Mouse (Mus musculus) cerebellum, adult 11-12 months (tissue): ENCODE results near the gene Vps9d1.
A peak's percentile ranks its signal among the peaks of the same experiment; 100 is the strongest.
"Not testable (repeated sequence)": the region's sequence is repeated elsewhere in the genome, so short reads cannot be mapped to it uniquely, and the experiment has no call there.

Experiments used
- DNase-seq: peaks from one replicate; pipeline ENCODE4 v3.0.0; 2022

The Vps9d1 gene

DNA sequence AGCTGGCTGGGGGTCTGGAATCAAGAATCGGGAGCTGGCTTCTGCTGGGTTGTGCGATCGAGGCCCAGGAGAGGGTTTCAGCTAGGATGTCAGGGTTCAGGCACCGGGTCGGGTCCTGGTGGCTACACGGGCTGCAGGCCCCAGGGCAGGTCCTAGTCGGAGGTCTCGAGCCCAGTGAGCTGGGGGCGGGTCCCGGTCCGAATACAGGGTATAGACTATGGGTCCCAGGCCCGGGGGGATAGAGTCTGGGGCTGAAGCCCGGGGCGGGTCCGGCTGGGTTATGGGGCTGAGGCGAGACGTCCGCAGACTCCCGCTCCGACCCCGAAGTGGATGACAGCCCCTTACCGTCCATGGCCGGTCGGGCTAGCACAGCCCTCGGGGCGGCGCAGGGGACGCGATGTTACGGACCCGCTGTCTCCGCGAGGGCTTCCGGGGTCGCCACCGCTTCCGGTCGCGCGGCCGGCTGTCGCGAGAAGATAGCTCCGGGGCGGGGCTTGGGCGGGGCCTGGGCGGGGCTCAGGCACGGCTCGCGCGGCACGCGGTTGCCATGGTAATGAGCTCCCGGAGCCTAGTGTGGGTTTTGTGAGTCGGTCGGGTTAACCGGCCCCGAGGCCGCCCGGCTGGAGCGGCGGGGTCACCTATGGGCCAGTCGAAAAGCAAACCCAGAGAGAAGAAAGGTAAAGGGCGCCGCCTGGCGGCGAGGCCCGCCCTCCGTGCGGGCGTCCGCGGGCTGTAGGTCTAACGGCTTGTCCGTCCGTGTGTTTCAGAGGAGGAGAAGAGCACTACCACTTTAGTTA, 41.6 kb downstream of the Vps9d1 start, which contains the start of the genes Chmp1a and Spata33:
TSS of gene Chmp1a (minus strand) at position 443 of the 797 bp plus-strand sequence.
TSS of gene Spata33 (plus strand) at position 512 of the 797 bp plus-strand sequence.
- peak; percentile 90 for DNase-seq

DNA sequence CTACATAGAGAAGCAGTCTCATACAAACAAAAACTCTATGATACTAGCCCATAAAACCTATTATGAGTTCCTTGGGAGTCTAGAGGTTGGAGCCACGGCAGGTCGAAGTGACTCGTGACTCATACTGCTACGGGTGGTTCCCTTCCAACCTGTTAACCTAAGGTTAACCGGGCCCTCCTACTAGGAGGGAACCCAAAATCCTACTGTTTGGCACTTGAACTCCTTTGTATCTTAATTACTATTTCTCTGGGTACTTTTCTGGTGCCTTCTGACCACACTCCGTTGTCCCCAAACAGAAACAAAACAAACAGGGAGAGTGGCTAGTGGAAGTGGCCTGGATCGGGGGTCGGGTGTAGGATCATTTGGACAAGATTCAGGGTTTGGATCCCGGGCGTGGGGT, 42.3 kb downstream of the Vps9d1 start:
- no peak for DNase-seq

DNA sequence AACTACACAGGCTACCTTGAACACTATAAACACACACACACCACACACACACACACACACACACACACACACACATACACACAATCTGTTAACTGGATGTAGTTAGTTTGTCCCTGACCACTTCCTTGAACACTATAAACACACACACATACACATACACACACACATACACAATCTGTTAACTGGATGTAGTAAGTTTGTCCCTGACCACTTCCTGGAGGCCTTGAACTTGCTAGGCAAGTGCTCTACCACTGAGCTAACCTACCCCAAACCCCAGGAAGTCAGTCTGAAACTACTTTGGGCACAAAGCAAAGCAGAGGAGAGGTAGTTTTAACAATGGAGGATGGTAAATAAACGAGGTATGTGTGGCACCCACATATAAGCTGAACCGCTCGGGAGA, 50.6 kb downstream of the Vps9d1 start:
- no peak for DNase-seq

DNA sequence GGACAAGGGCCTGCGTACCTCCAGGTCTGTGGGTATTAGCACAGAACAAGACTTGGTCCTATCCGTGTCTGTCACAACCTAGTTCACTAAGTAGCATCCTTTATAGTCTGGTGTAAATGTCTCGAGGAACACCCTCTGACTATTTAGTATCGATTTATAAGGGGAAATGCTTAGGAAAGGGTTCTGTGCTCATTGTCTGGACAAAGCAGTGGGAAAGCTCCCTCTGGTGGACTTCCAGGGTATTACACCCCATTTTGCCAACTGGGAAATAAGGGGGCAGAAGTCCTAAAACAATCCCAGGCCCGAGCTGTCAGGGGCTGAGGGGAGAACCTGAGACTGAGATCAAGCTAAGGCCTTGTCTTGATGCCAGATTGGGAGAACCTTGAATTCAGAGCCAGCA, 51.9 kb downstream of the Vps9d1 start:
- peak; percentile 39 for DNase-seq

DNA sequence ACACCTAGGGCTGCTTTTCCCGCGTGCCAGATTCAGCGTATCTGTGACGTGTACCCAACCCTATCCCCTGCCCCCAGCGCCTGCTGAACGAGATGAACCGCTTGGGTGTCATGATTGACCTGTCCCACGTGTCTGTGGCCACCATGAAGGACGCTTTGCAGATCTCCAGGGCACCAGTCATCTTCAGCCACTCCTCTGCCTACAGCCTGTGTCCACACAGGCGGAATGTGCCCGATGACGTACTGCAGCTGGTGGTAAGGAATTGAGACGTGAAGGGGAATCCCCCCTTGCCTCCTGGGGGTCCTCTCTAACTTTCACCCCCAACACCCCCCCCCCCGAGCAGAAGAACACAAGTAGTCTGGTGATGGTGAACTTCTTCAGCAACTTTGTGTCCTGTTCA, 54.3 kb downstream of the Vps9d1 start:
- no peak for DNase-seq

DNA sequence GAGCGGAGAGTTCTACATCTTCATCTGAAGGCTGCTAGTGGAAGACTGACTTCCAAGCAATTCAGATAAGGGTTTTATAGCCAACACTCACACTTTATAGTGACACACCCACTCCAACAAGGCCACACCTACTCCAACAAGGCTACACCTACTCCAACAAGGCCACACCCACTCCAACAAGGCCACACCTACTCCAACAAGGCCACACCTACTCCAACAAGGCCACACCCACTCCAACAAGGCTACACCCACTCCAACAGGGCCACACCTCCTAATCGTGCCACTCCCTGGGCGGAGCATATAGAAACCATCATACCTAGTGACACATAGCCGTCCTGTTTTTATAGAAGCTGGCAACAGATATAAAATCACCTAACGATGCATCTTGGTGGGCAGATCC, 57.1 kb downstream of the Vps9d1 start:
- DNase-seq, result not testable (repeated sequence)

DNA sequence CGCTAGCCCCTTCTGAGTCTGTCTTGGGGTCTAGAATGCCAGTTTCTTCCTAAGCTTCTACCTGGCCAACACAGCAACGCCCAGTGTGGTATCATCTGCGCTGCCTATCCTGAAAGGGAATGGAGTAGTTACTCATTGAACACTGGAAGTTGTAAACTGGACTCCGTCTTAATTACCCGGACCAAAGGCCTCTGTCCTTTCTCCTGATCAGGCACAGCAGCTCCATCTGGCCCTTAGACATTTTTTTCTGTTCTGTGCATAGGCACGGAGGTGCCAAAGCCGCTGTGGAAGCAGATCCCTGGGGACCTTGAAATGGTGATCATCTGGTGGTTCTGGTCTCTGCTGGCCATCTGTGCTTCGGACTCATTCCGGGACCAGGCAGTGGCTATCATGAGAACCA, 60.4 kb downstream of the Vps9d1 start:
- DNase-seq, result no peak
